Mouse (Mus musculus): ENCODE measurements at regions not wholly inside any gene's neighbourhood (a gene's known extent, or its start where the extent isn't known, plus 50 kb on each side); places are given as distances from the start of the nearest gene placed in this dataset.

GRCm38 (mm10) chr12:32757441-32758119 lies 61.8 kb upstream of the Nampt start:
- TF ChIP-seq CTCF (IDR thresholded peaks at IDR 0.05; ENCODE audit: low read depth) (no peak), EP300 (optimal IDR thresholded peaks at IDR 0.05) (no peak)

All from stomach, postnatal 0 days (tissue).